Mouse (Mus musculus) CD4-positive, CD25-positive, alpha-beta regulatory T cell, adult 2 months (primary cell): ENCODE measurements around the gene Btbd8.

Experiments
- DNase-seq: peaks from one replicate; pipeline ENCODE4 v3.0.0-alpha.2; 2012; ENCODE audit warnings: low read depth, low spot score

Btbd8 gene

GRCm38 (mm10) chr5:107516087-107516486 is 78.3 kb downstream of the Btbd8 start:
- DNase-seq: no peak

- DNase-seq: no peak
Measured at GRCm38 (mm10) chr5:107518602-107519001, 80.8 kb downstream of the Btbd8 start.

GRCm38 (mm10) chr5:107521386-107521785 is 83.6 kb downstream of the Btbd8 start:
- DNase-seq: no peak

GRCm38 (mm10) chr5:107521897-107522296 is 84.1 kb downstream of the Btbd8 start:
- no peak for DNase-seq

- DNase-seq: peak; percentile 65
Measured at GRCm38 (mm10) chr5:107524281-107524680, 86.5 kb downstream of the Btbd8 start.

GRCm38 (mm10) chr5:107528856-107529255 is 91.1 kb downstream of the Btbd8 start:
- peak; percentile 37 for DNase-seq

GRCm38 (mm10) chr5:107533590-107533989 is 95.8 kb downstream of the Btbd8 start:
- no peak for DNase-seq

GRCm38 (mm10) chr5:107534581-107534980 is 96.8 kb downstream of the Btbd8 start, which contains the start of gene 1700028K03Rik:
Gene 1700028K03Rik, plus strand, starts transcription at chr5:107534709.
- DNase-seq: peak; percentile 8

- DNase-seq: no peak
Measured at GRCm38 (mm10) chr5:107541696-107542095, 103.9 kb downstream of the Btbd8 start.

- DNase-seq: peak; percentile 71
Measured at GRCm38 (mm10) chr5:107545927-107546326, 108.1 kb downstream of the Btbd8 start.

- DNase-seq: no peak
Measured at GRCm38 (mm10) chr5:107547955-107548354, 110.2 kb downstream of the Btbd8 start.

GRCm38 (mm10) chr5:107548444-107548843 is 110.6 kb downstream of the Btbd8 start:
- DNase-seq: no peak

- peak; percentile 40 for DNase-seq
Measured at GRCm38 (mm10) chr5:107554336-107554735, 116.5 kb downstream of the Btbd8 start.

- no peak for DNase-seq
Measured at GRCm38 (mm10) chr5:107556969-107557368, 119.2 kb downstream of the Btbd8 start.
